Comparison of ENCODE assay signal across 9 mouse cellular contexts in genomic region chr15:52808622-52809021, GRCm38 (mm10).
DNase-seq lines count a peak whose midpoint lies in the region; ATAC-seq lines count a peak whose summit lies in the region.
"Had no signal": no experiment of that assay in that cellular context is flagged by ENCODE, and none has a peak within 500 bp of the region (broad histone marks: within the 10 kb centered on the region; RNA-seq: fewer than 3 reads in every experiment).

No protein-coding gene starts in this region.

- no peaks in the 10 kb centered on the region for H3K9me3 ChIP-seq in kidney, embryonic 14.5 days (ENCODE audit: control insufficient read depth, low read length)
- H3K9me3 ChIP-seq in neural tube, embryonic 15.5 days (replicated peaks), result no peaks in the 10 kb centered on the region
- H3K9me3 ChIP-seq: heart, embryonic 15.5 days had no signal

- no peak for ATAC-seq in kidney, embryonic 14.5 days (ENCODE audit: low FRiP score, low TSS enrichment)
- ATAC-seq in neural tube, embryonic 15.5 days (ENCODE audit: low FRiP score), result peak; percentile 38; the same call in 1 of the 2 replicates

- H3K4me3 ChIP-seq in kidney, embryonic 14.5 days (ENCODE audit: low read length), result no peak overlapping the region
- no peak overlapping the region for H3K4me3 ChIP-seq in neural tube, embryonic 15.5 days (replicated peaks)
- H3K4me3 ChIP-seq: heart, embryonic 15.5 days had no signal

- H3K27me3 ChIP-seq in kidney, embryonic 14.5 days (ENCODE audit: control insufficient read depth, insufficient read depth, low read length), result no peaks in the 10 kb centered on the region
- no peaks in the 10 kb centered on the region for H3K27me3 ChIP-seq in neural tube, embryonic 15.5 days (replicated peaks)
- H3K27me3 ChIP-seq: heart, embryonic 15.5 days had no signal

- H3K4me1 ChIP-seq in kidney, embryonic 14.5 days (ENCODE audit: control insufficient read depth, insufficient read depth, low read length), result no peaks in the 10 kb centered on the region
- H3K4me1 ChIP-seq in neural tube, embryonic 15.5 days, result no peaks in the 10 kb centered on the region
- H3K4me1 ChIP-seq: heart, embryonic 15.5 days had no signal

- no peak overlapping the region for H3K27ac ChIP-seq in kidney, embryonic 14.5 days (ENCODE audit: low read depth, low read length)
- no peak overlapping the region for H3K27ac ChIP-seq in neural tube, embryonic 15.5 days (replicated peaks)
- H3K27ac ChIP-seq: heart, embryonic 15.5 days had no signal

- H3K9ac ChIP-seq in kidney, embryonic 14.5 days (ENCODE audit: low read depth, low read length), result no peak overlapping the region
- H3K9ac ChIP-seq in neural tube, embryonic 15.5 days (replicated peaks), result no peak overlapping the region
- H3K9ac ChIP-seq: heart, embryonic 15.5 days had no signal

- WGBS in kidney, embryonic 14.5 days, result 76% methylated on average over 3 of the region's 3 CpGs
- 62% methylated on average over 3 of the region's 3 CpGs for WGBS in neural tube, embryonic 15.5 days

- no peak overlapping the region for H3K4me2 ChIP-seq in kidney, embryonic 14.5 days (replicated peaks; ENCODE audit: low read depth, low read length)
- H3K4me2 ChIP-seq in neural tube, embryonic 15.5 days, result no peak overlapping the region
- H3K4me2 ChIP-seq: heart, embryonic 15.5 days had no signal

- DNase-seq in kidney, adult 11 months, result peak; percentile 4
- DNase-seq in right cerebral cortex, adult 2 months (ENCODE audit: low spot score in 2 of 2), result peak; percentile 22 to 35
- DNase-seq in right cerebral cortex, postnatal 25 days, result no peak
- peak; percentile 26 to 46 for DNase-seq in cerebellum, postnatal 25 days
- no peak for DNase-seq in urinary bladder, adult 18-20 months (ENCODE audit: low spot score in 2 of 2)
- DNase-seq in spleen, postnatal 14 days (ENCODE audit: low spot score in 2 of 2), result no peak

- H3K36me3 ChIP-seq in kidney, embryonic 14.5 days (ENCODE audit: control insufficient read depth, insufficient read depth, low read length), result no peaks in the 10 kb centered on the region
- no peaks in the 10 kb centered on the region for H3K36me3 ChIP-seq in neural tube, embryonic 15.5 days
- H3K36me3 ChIP-seq: heart, embryonic 15.5 days had no signal

Comparison
In these comparisons a context has a peak if more than half of its experiments do, and no peak if none do; other contexts are left out.
1. DNase-seq: peak in kidney, adult 11 months (single experiment), right cerebral cortex, adult 2 months (2 of 2) and cerebellum, postnatal 25 days (2 of 2); none in right cerebral cortex, postnatal 25 days (single experiment), urinary bladder, adult 18-20 months (0 of 2) and spleen, postnatal 14 days (0 of 2).